Mouse (Mus musculus) left cerebral cortex, adult 9 months (tissue): ENCODE data around the gene Cxcl17.
A peak's percentile ranks its signal among the peaks of the same experiment; 100 is the strongest.
"Not testable (repeated sequence)": the region's sequence is repeated elsewhere in the genome, so short reads cannot be mapped to it uniquely, and the experiment has no call there.

Experiments used
- DNase-seq, 2 experiments: peaks; one replicate each; pipeline ENCODE4 v3.0.0; 2022; ENCODE audit warnings: low spot score in 2 of 2

Gene Cxcl17

GRCm38 (mm10) chr7:25412833-25413441, at the start of gene Cxcl17:
TSS of gene Cxcl17 (minus strand) at chr7:25412886.
- no peak for DNase-seq

GRCm38 (mm10) chr7:25462033-25462337, 49.3 kb upstream of the Cxcl17 start:
- not testable (repeated sequence) for DNase-seq

GRCm38 (mm10) chr7:25461336-25462032, 48.8 kb upstream of the Cxcl17 start:
- DNase-seq = peak in 1 of 2 experiments; percentile 26

- DNase-seq = no peak
These were observed 39.4 kb upstream of the Cxcl17 start for GRCm38 (mm10) chr7:25452103-25452502.

- no peak for DNase-seq
These were observed 37.5 kb upstream of the Cxcl17 start for GRCm38 (mm10) chr7:25449913-25450890.

- no peak for DNase-seq
These were observed 28.1 kb upstream of the Cxcl17 start for GRCm38 (mm10) chr7:25440816-25441153.

- no peak for DNase-seq
These were observed 27.5 kb upstream of the Cxcl17 start for GRCm38 (mm10) chr7:25439978-25440815.

- no peak for DNase-seq
These were observed 26.6 kb upstream of the Cxcl17 start for GRCm38 (mm10) chr7:25439124-25439822.

GRCm38 (mm10) chr7:25436704-25437103, 24.0 kb upstream of the Cxcl17 start:
- no peak for DNase-seq

GRCm38 (mm10) chr7:25436226-25436625, 23.5 kb upstream of the Cxcl17 start:
- no peak for DNase-seq

GRCm38 (mm10) chr7:25435546-25435851, 22.8 kb upstream of the Cxcl17 start:
- DNase-seq = no peak

GRCm38 (mm10) chr7:25434654-25435545, 22.2 kb upstream of the Cxcl17 start:
- DNase-seq = no peak

- DNase-seq = no peak
These were observed 21.3 kb upstream of the Cxcl17 start for GRCm38 (mm10) chr7:25433781-25434560.

- DNase-seq = no peak
These were observed 20.4 kb upstream of the Cxcl17 start for GRCm38 (mm10) chr7:25433007-25433541.

- no peak for DNase-seq
These were observed 19.7 kb upstream of the Cxcl17 start for GRCm38 (mm10) chr7:25432381-25432780.

- no peak for DNase-seq
These were observed 17.4 kb upstream of the Cxcl17 start for GRCm38 (mm10) chr7:25429886-25430784.

GRCm38 (mm10) chr7:25428321-25428720, 15.6 kb upstream of the Cxcl17 start:
- no peak for DNase-seq

GRCm38 (mm10) chr7:25427144-25427543, 14.5 kb upstream of the Cxcl17 start:
- DNase-seq = no peak
